Mouse (Mus musculus) kidney, postnatal 36 days (tissue): Measurements from ENCODE around the gene Cpxcr1.

ENCODE experiments used
- DNase-seq, 2 experiments: peaks; one replicate each; pipeline ENCODE4 v3.0.0; 2021 to 2022; ENCODE audit warnings: mixed read lengths in 2 of 2

Gene Cpxcr1

GRCm38 (mm10) chrX:116448644-116449043 lies at the start of gene Cpxcr1:
Gene Cpxcr1, plus strand, starts transcription at chrX:116448944.
- no peak for DNase-seq
